Comparison of ENCODE assay signal across 7 mouse cellular contexts in the genomic region with DNA sequence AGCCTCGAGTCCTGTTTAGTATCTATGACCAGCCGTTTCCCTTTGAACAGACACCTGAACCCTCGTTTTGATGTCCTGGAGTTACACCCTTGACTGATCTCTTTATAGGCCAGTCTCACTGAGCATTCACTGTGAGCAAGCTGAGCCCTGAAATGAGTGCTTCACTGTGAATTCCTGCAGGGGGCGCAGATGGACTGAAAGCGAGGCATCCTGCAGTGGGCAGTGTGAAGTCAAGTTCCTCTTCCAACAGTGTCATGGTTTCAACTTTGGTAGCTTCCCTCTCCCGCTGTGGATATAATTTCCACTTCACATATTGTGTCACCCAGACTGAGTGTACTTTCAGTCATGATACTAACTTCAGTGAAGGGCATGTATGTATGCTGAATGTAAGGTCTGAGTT.
DNase-seq lines count a peak whose midpoint lies in the region; ATAC-seq and TF ChIP-seq lines count a peak whose summit lies in the region.

No protein-coding gene starts in this region.

- DNase-seq in cerebellum, postnatal 36 days: peak; percentile 48 to 51
- DNase-seq in gastrocnemius, postnatal 10 days: peak; percentile 79
- DNase-seq in left cerebral cortex, postnatal 36 days (ENCODE audit: low spot score in 2 of 2): peak; percentile 33 to 64
- peak; percentile 78 for DNase-seq in midbrain, embryonic 14.5 days
- DNase-seq in spleen, adult 12 weeks (ENCODE audit: low spot score): peak; percentile 43

- ATAC-seq in activated CD4-positive, CD25-positive, alpha-beta regulatory T cell, adult 4 months: peak; percentile 62
- peak; percentile 70 for ATAC-seq in intestine, postnatal 0 days
- ATAC-seq in midbrain, embryonic 14.5 days (ENCODE audit: low FRiP score, low TSS enrichment): peak; percentile 62

- H3K9me3 ChIP-seq in intestine, postnatal 0 days (ENCODE audit: control insufficient read depth): no peaks in the 10 kb centered on the region
- no peaks in the 10 kb centered on the region for H3K9me3 ChIP-seq in midbrain, embryonic 14.5 days (ENCODE audit: control insufficient read depth, low read length)

- H3K4me2 ChIP-seq in intestine, postnatal 0 days (replicated peaks; ENCODE audit: low read depth): no peak overlapping the region
- H3K4me2 ChIP-seq in midbrain, embryonic 14.5 days (ENCODE audit: low read length): no peak overlapping the region

- H3K4me1 ChIP-seq in intestine, postnatal 0 days (replicated peaks; ENCODE audit: control insufficient read depth, insufficient read depth, low read length): 0 out of 2 replicates have a peak, but pooled peaks cover 3% of the 10 kb centered on the region
- no peaks in the 10 kb centered on the region for H3K4me1 ChIP-seq in midbrain, embryonic 14.5 days (ENCODE audit: control insufficient read depth, insufficient read depth, low read length)

- H3K4me3 ChIP-seq in intestine, postnatal 0 days (ENCODE audit: low read depth, low read length): no peak overlapping the region
- no peak overlapping the region for H3K4me3 ChIP-seq in midbrain, embryonic 14.5 days (replicated peaks; ENCODE audit: low read depth, low read length)

- no peaks in the 10 kb centered on the region for H3K27me3 ChIP-seq in intestine, postnatal 0 days (replicated peaks; ENCODE audit: control insufficient read depth, insufficient read depth, low read length)
- no peaks in the 10 kb centered on the region for H3K27me3 ChIP-seq in midbrain, embryonic 14.5 days (ENCODE audit: control insufficient read depth, insufficient read depth, low read length)

- intact Hi-C loops in left cerebral cortex, postnatal 36 days (cut with DNase I): loop anchor here (2.0 kb wide), 1 partner anchor 205 kb away; no protein-coding TSS in a partner anchor

- WGBS in intestine, postnatal 0 days: 17% methylated on average over 6 of the region's 6 CpGs
- 22% methylated on average over 6 of the region's 6 CpGs for WGBS in midbrain, embryonic 14.5 days

- H3K27ac ChIP-seq in intestine, postnatal 0 days (ENCODE audit: low read depth, low read length): no peak overlapping the region
- H3K27ac ChIP-seq in midbrain, embryonic 14.5 days (replicated peaks; ENCODE audit: low read depth, low read length): no peak overlapping the region

- no peak overlapping the region for H3K9ac ChIP-seq in intestine, postnatal 0 days (ENCODE audit: low read depth, low read length)
- H3K9ac ChIP-seq in midbrain, embryonic 14.5 days (replicated peaks; ENCODE audit: low read length): no peak overlapping the region

- no peaks in the 10 kb centered on the region for H3K36me3 ChIP-seq in intestine, postnatal 0 days (ENCODE audit: control insufficient read depth, insufficient read depth)
- no peaks in the 10 kb centered on the region for H3K36me3 ChIP-seq in midbrain, embryonic 14.5 days (ENCODE audit: control insufficient read depth, insufficient read depth, low read length)

- peak; percentile 98 for TF ChIP-seq CTCF in intestine, postnatal 0 days (IDR thresholded peaks at IDR 0.05; ENCODE audit: low read depth)
